Mouse (Mus musculus) MEL (cell line): ENCODE results near the gene Jmjd1c. TPM values are rescaled to one million over a fixed set of nuclear protein-coding genes. Genes with fewer than 3 reads are reported as not detected.

Source experiments
- DNase-seq: peaks from one replicate; pipeline ENCODE4 v3.0.0; 2011; ENCODE audit warnings: low read depth, low spot score
- H3K27ac ChIP-seq: 2 replicates; pipeline ENCODE4 v1.5.1; 2012; ENCODE audit warnings: low read depth, mild to moderate bottlenecking, control low read depth, low read length, moderate library complexity; ENCODE audit not compliant: control insufficient read depth
- H3K27me3 ChIP-seq, 2 experiments: fragments of 150-350 bp in 1 of 2; sonication (generic) in 1 of 2; 2 replicates each; pipeline ENCODE4 v1.6.1; 2012; ENCODE audit warnings: low read length in 2 of 2, mild to moderate bottlenecking in 2 of 2, improper control_type of control experiment in 1 of 2, moderate library complexity in 1 of 2; ENCODE audit not compliant: insufficient read depth in 2 of 2, control insufficient read depth in 1 of 2
- H3K36me3 ChIP-seq, 2 experiments: 2 replicates each; pipeline ENCODE4 v1.6.1; 2012 to 2014; ENCODE audit warnings: low read length in 2 of 2, improper control_type of control experiment in 1 of 2, inconsistent platforms in 1 of 2, mild to moderate bottlenecking in 1 of 2; ENCODE audit not compliant: insufficient read depth in 2 of 2, control insufficient read depth in 1 of 2
- H3K4me1 ChIP-seq, 2 experiments: fragments of 150-350 bp in 1 of 2; sonication (generic) in 1 of 2; 2 replicates each; pipeline ENCODE4 v1.6.1; 2012; ENCODE audit warnings: low read length in 2 of 2, improper control_type of control experiment in 1 of 2, mild to moderate bottlenecking in 1 of 2; ENCODE audit not compliant: insufficient read depth in 2 of 2, control insufficient read depth in 1 of 2
- H3K4me3 ChIP-seq, 2 experiments: fragments of 150-350 bp in 1 of 2; sonication (generic) in 1 of 2; 2 replicates each; pipeline ENCODE4 v1.5.1; 2012; ENCODE audit warnings: low read depth in 2 of 2, low read length in 2 of 2, mild to moderate bottlenecking in 2 of 2, moderate library complexity in 2 of 2, control low read depth in 1 of 2, improper control_type of control experiment in 1 of 2; ENCODE audit not compliant: control insufficient read depth in 1 of 2, insufficient read depth in 1 of 2
- H3K79me2 ChIP-seq: 2 replicates; pipeline ENCODE4 v1.6.1; 2012; ENCODE audit warnings: mild to moderate bottlenecking, low read length, moderate library complexity; ENCODE audit not compliant: control insufficient read depth, poor library complexity, insufficient read depth
- H3K9ac ChIP-seq: 2 replicates; pipeline ENCODE4 v1.6.1; 2012; ENCODE audit warnings: low read depth, mild to moderate bottlenecking, control low read depth, low read length, moderate library complexity; ENCODE audit not compliant: control insufficient read depth, poor library complexity, severe bottlenecking
- H3K9me3 ChIP-seq: fragments of 150-350 bp; sonication (generic); replicated peaks from 2 replicates; pipeline ENCODE4 v1.6.1; 2012; ENCODE audit warnings: mild to moderate bottlenecking, low read length, improper control_type of control experiment, moderate library complexity; ENCODE audit not compliant: insufficient read depth
- BHLHE40 ChIP-seq: IDR thresholded peaks from 2 replicates; pipeline ENCODE4 v1.6.1; 2012; ENCODE audit warnings: low read depth, mild to moderate bottlenecking, inconsistent platforms, low read length, improper control_type of control experiment, borderline replicate concordance
- CHD1 ChIP-seq: IDR thresholded peaks from 2 replicates; pipeline ENCODE4 v1.6.1; 2012; ENCODE audit warnings: low read depth, mild to moderate bottlenecking, inconsistent platforms, low read length, improper control_type of control experiment
- CHD2 ChIP-seq: IDR thresholded peaks from 2 replicates; pipeline ENCODE4 v1.6.1; 2011; ENCODE audit warnings: low read length, improper control_type of control experiment
- CTCF ChIP-seq, 3 experiments: IDR thresholded peaks in 2 of 3; conservative IDR thresholded peaks in 1 of 3; 2 replicates each; pipeline ENCODE4 v1.5.1; 2011 to 2012; ENCODE audit warnings: low read length in 3 of 3, low read depth in 2 of 3, mild to moderate bottlenecking in 2 of 3, improper control_type of control experiment in 1 of 3, inconsistent platforms in 1 of 3, mixed read lengths in 1 of 3, moderate library complexity in 1 of 3; ENCODE audit not compliant: control insufficient read depth in 1 of 3, insufficient read depth in 1 of 3, poor library complexity in 1 of 3, severe bottlenecking in 1 of 3
- EP300 ChIP-seq, 2 experiments: IDR thresholded peaks; 2 replicates each; pipeline ENCODE4 v1.6.1; 2011; ENCODE audit warnings: improper control_type of control experiment in 2 of 2, low read length in 2 of 2, low read depth in 1 of 2, mild to moderate bottlenecking in 1 of 2
- ETS1 ChIP-seq: IDR thresholded peaks from 2 replicates; pipeline ENCODE4 v1.6.1; 2012; ENCODE audit warnings: low read depth, mild to moderate bottlenecking, inconsistent platforms, low read length, improper control_type of control experiment, moderate library complexity
- GABPA ChIP-seq: IDR thresholded peaks from 2 replicates; pipeline ENCODE4 v1.6.1; 2012; ENCODE audit warnings: low read depth, mild to moderate bottlenecking, inconsistent platforms, low read length, improper control_type of control experiment, moderate library complexity
- HCFC1 ChIP-seq: IDR thresholded peaks from 2 replicates; pipeline ENCODE4 v1.6.1; 2012; ENCODE audit warnings: low read depth, mild to moderate bottlenecking, inconsistent platforms, low read length, improper control_type of control experiment, moderate library complexity
- JUND ChIP-seq: IDR thresholded peaks from 2 replicates; pipeline ENCODE4 v1.6.1; 2011; ENCODE audit warnings: low read depth, mild to moderate bottlenecking, improper control_type of control experiment, low read length
- MAFK ChIP-seq: IDR thresholded peaks from 2 replicates; pipeline ENCODE4 v1.6.1; 2011; ENCODE audit warnings: low read depth, mild to moderate bottlenecking, low read length, improper control_type of control experiment, borderline replicate concordance
- MAX ChIP-seq: IDR thresholded peaks from 2 replicates; pipeline ENCODE4 v1.6.1; 2011; ENCODE audit warnings: low read length, improper control_type of control experiment
- MAZ ChIP-seq: IDR thresholded peaks from 2 replicates; pipeline ENCODE4 v1.6.1; 2012; ENCODE audit warnings: low read depth, mild to moderate bottlenecking, inconsistent platforms, low read length, improper control_type of control experiment
- MEF2A ChIP-seq: IDR thresholded peaks from 2 replicates; pipeline ENCODE4 v1.6.1; 2014; ENCODE audit warnings: low read depth, mild to moderate bottlenecking, inconsistent platforms, low read length, improper control_type of control experiment; ENCODE audit not compliant: poor library complexity, insufficient replicate concordance, severe bottlenecking; ENCODE audit errors: extremely low read depth
- MXI1 ChIP-seq: IDR thresholded peaks from 2 replicates; pipeline ENCODE4 v1.6.1; 2011; ENCODE audit warnings: mild to moderate bottlenecking, low read depth, low read length, improper control_type of control experiment
- MYC ChIP-seq: IDR thresholded peaks from 2 replicates; pipeline ENCODE4 v1.6.1; 2011; ENCODE audit warnings: low read depth, mild to moderate bottlenecking, low read length, improper control_type of control experiment, moderate library complexity
- POLR2A ChIP-seq, 2 experiments: IDR thresholded peaks; 2 replicates each; pipeline ENCODE4 v1.6.1; 2011 to 2012; ENCODE audit warnings: low read length in 2 of 2, mild to moderate bottlenecking in 2 of 2, control low read depth in 1 of 2, improper control_type of control experiment in 1 of 2, low read depth in 1 of 2, moderate library complexity in 1 of 2; ENCODE audit not compliant: control insufficient read depth in 1 of 2, insufficient read depth in 1 of 2, poor library complexity in 1 of 2
- POLR2AphosphoS2 ChIP-seq: IDR thresholded peaks from 2 replicates; pipeline ENCODE4 v1.6.1; 2011; ENCODE audit warnings: low read length, improper control_type of control experiment
- RAD21 ChIP-seq: IDR thresholded peaks from 2 replicates; pipeline ENCODE4 v1.6.1; 2011; ENCODE audit warnings: mild to moderate bottlenecking, low read depth, low read length, improper control_type of control experiment
- RCOR1 ChIP-seq: IDR thresholded peaks from 2 replicates; pipeline ENCODE4 v1.6.1; 2012; ENCODE audit warnings: low read depth, mild to moderate bottlenecking, inconsistent platforms, low read length, improper control_type of control experiment
- SIN3A ChIP-seq: IDR thresholded peaks from 2 replicates; pipeline ENCODE4 v1.6.1; 2012; ENCODE audit warnings: low read length, improper control_type of control experiment, inconsistent platforms
- SMC3 ChIP-seq: IDR thresholded peaks from 2 replicates; pipeline ENCODE4 v1.6.1; 2011; ENCODE audit warnings: low read depth, low read length, improper control_type of control experiment
- TBP ChIP-seq: IDR thresholded peaks from 2 replicates; pipeline ENCODE4 v1.8.0; 2011; ENCODE audit warnings: low read depth, low read length, improper control_type of control experiment
- UBTF ChIP-seq: IDR thresholded peaks from 2 replicates; pipeline ENCODE4 v1.6.1; 2012; ENCODE audit warnings: low read depth, mild to moderate bottlenecking, inconsistent platforms, low read length, improper control_type of control experiment, moderate library complexity, borderline replicate concordance; ENCODE audit not compliant: insufficient read depth
- ZC3H11A ChIP-seq: IDR thresholded peaks from 2 replicates; pipeline ENCODE4 v1.6.1; 2012; ENCODE audit warnings: low read depth, mild to moderate bottlenecking, inconsistent platforms, low read length, improper control_type of control experiment
- ZKSCAN1 ChIP-seq: IDR thresholded peaks from 2 replicates; pipeline ENCODE4 v1.6.1; 2012; ENCODE audit warnings: low read depth, mild to moderate bottlenecking, inconsistent platforms, low read length, improper control_type of control experiment, moderate library complexity
- ZMIZ1 ChIP-seq: IDR thresholded peaks from 2 replicates; pipeline ENCODE4 v1.6.1; 2012; ENCODE audit warnings: low read depth, mild to moderate bottlenecking, inconsistent platforms, low read length, improper control_type of control experiment, moderate library complexity
- ZNF384 ChIP-seq: IDR thresholded peaks from 2 replicates; pipeline ENCODE4 v1.6.1; 2012; ENCODE audit warnings: low read depth, mild to moderate bottlenecking, inconsistent platforms, low read length, improper control_type of control experiment
- polyA plus RNA-seq, 2 experiments: library from polyadenylated mRNA; stranded (reverse) in 1 of 2; unstranded in 1 of 2; fragments of >175 nt in 1 of 2; fragments of >200 nt in 1 of 2; gene quantifications; 2 replicates each; pipeline versions ENCODE4 v1.2.1 to v1.2.4; 2012; ENCODE audit warnings: low replicate concordance in 2 of 2, low read depth in 1 of 2; ENCODE audit not compliant: insufficient read length in 2 of 2, insufficient read depth in 1 of 2, missing spikeins in 1 of 2
- total RNA-seq: library from RNA; depleted of rRNA; stranded (reverse); fragments of 300-350 nt; gene quantifications from 2 replicates; pipeline ENCODE4 v1.2.3, GENCODE M21; 2012

Jmjd1c gene
- total and polyA plus RNA-seq, 3 experiments = 10.6 to 62.3 (median 15.2) TPM

GRCm38 (mm10) chr10:67190261-67190660, 94.3 kb downstream of the Jmjd1c start:
- H3K9ac ChIP-seq = no peak overlapping the region
- H3K9me3 ChIP-seq = no peaks in the 10 kb centered on the region
- no peak overlapping the region for H3K27ac ChIP-seq
- peaks cover 46% of the 10 kb centered on the region for H3K79me2 ChIP-seq
- H3K36me3 ChIP-seq = peaks cover 19 to 26% of the 10 kb centered on the region in 2 experiments
- peaks cover 3 to 16% of the 10 kb centered on the region in 2 experiments; a peak in 3 of 4 replicates for H3K4me1 ChIP-seq
- no peaks in the 10 kb centered on the region for H3K27me3 ChIP-seq
- H3K4me3 ChIP-seq = no peak overlapping the region
- TF ChIP-seq SMC3 (peak; percentile 48), GABPA (no peak), JUND (no peak), POLR2A (IDR thresholded peaks at IDR 0.05; ENCODE audit: control insufficient read depth in 1 of 2, insufficient read depth in 1 of 2, low read depth in 1 of 2, low read length in 2 of 2, poor library complexity in 1 of 2) (no peak), EP300 (IDR thresholded peaks at IDR 0.05; ENCODE audit: low read depth in 1 of 2, low read length in 2 of 2) (no peak), MEF2A (no peak), ZKSCAN1 (no peak), RCOR1 (no peak), ZC3H11A (peak; percentile 34; the same call in 1 of the 2 replicates), ZMIZ1 (no peak), MXI1 (0 out of 2 replicates have a peak, but pooled peaks have one; percentile 31), CTCF (IDR thresholded peaks at IDR 0.05 in 2 of 3, conservative IDR thresholded peaks at IDR 0.05 in 1 of 3; ENCODE audit: control insufficient read depth in 1 of 3, insufficient read depth in 1 of 3, low read depth in 2 of 3, low read length in 3 of 3, poor library complexity in 1 of 3, severe bottlenecking in 1 of 3) (peak in 2 of 3 experiments; percentile 50 to 58; a peak in 4 of 6 replicates), HCFC1 (no peak), MAFK (no peak), BHLHE40 (no peak), CHD1 (no peak), CHD2 (no peak), MAX (no peak), ZNF384 (no peak), SIN3A (no peak), TBP (0 out of 2 replicates have a peak, but pooled peaks have one; percentile 21), UBTF (no peak), ETS1 (no peak), MYC (0 out of 2 replicates have a peak, but pooled peaks have one; percentile 19), MAZ (no peak), POLR2AphosphoS2 (no peak), RAD21 (peak; percentile 36)
- peak; percentile 77 for DNase-seq
